In genomic region chr9:73045711-73046110, GRCm38 (mm10) we compare ENCODE assay signal across 9 mouse cellular contexts. TPM values are rescaled to one million over a fixed set of nuclear protein-coding genes. Genes with fewer than 3 reads are reported as not detected.
DNase-seq lines count a peak whose midpoint lies in the region; ATAC-seq and TF ChIP-seq lines count a peak whose summit lies in the region.
"Had no signal": no experiment of that assay in that cellular context is flagged by ENCODE, and none has a peak within 500 bp of the region (broad histone marks: within the 10 kb centered on the region; RNA-seq: fewer than 3 reads in every experiment).

No protein-coding gene starts in this region.

- H3K4me1 ChIP-seq in kidney, postnatal 0 days (replicated peaks; ENCODE audit: insufficient read depth, low read length), result peaks cover 9% of the 10 kb centered on the region
- no peaks in the 10 kb centered on the region for H3K4me1 ChIP-seq in bone marrow, adult 2 months (ENCODE audit: control insufficient read depth, insufficient read depth, low read length)
- H3K4me1 ChIP-seq in midbrain, embryonic 16.5 days (ENCODE audit: control insufficient read depth, insufficient read depth, low read length), result peaks cover 11% of the 10 kb centered on the region

- no peak overlapping the region for H3K9ac ChIP-seq in kidney, postnatal 0 days (ENCODE audit: low read depth, low read length)
- H3K9ac ChIP-seq in midbrain, embryonic 16.5 days (ENCODE audit: low read depth, low read length), result no peak overlapping the region; the same call in 1 of the 2 replicates

- 64% methylated on average over 10 of the region's 10 CpGs for WGBS in kidney, postnatal 0 days
- 13% methylated on average over 10 of the region's 10 CpGs for WGBS in bone marrow, adult 2 months
- WGBS in midbrain, embryonic 16.5 days, result 87% methylated on average over 10 of the region's 10 CpGs

- H3K9me3 ChIP-seq in kidney, postnatal 0 days (replicated peaks; ENCODE audit: low read length), result no peaks in the 10 kb centered on the region
- H3K9me3 ChIP-seq in midbrain, embryonic 16.5 days (replicated peaks; ENCODE audit: control insufficient read depth, low read length, poor library complexity, severe bottlenecking), result no peaks in the 10 kb centered on the region

- H3K36me3 ChIP-seq in kidney, postnatal 0 days (ENCODE audit: insufficient read depth, low read length), result no peaks in the 10 kb centered on the region
- H3K36me3 ChIP-seq in midbrain, embryonic 16.5 days (ENCODE audit: control insufficient read depth, insufficient read depth, low read length), result no peaks in the 10 kb centered on the region

- no peaks in the 10 kb centered on the region for H3K27me3 ChIP-seq in kidney, postnatal 0 days (ENCODE audit: insufficient read depth, low read length)
- H3K27me3 ChIP-seq in midbrain, embryonic 16.5 days (ENCODE audit: control insufficient read depth, insufficient read depth, low read depth, low read length), result no peaks in the 10 kb centered on the region

- no peak for TF ChIP-seq CTCF in kidney, postnatal 0 days (IDR thresholded peaks at IDR 0.05; ENCODE audit: low read depth)
- no peak for TF ChIP-seq CTCF in bone marrow, adult 2 months (IDR thresholded peaks at IDR 0.05; ENCODE audit: control insufficient read depth, insufficient read depth, low read length)

- no peak for TF ChIP-seq POLR2A in bone marrow, adult 2 months (IDR thresholded peaks at IDR 0.05; ENCODE audit: borderline replicate concordance, control insufficient read depth, low read depth, low read length)

- no peak overlapping the region for H3K27ac ChIP-seq in kidney, postnatal 0 days
- peak overlapping the region; percentile 83 for H3K27ac ChIP-seq in bone marrow, adult 2 months (ENCODE audit: control insufficient read depth, insufficient read depth, low read depth, low read length, poor library complexity)
- no peak overlapping the region for H3K27ac ChIP-seq in midbrain, embryonic 16.5 days (ENCODE audit: low read length)

- peak overlapping the region; percentile 96 for H3K4me2 ChIP-seq in kidney, postnatal 0 days (ENCODE audit: low read length)
- peak overlapping the region; percentile 80 for H3K4me2 ChIP-seq in midbrain, embryonic 16.5 days (ENCODE audit: low read length)

- no peak for DNase-seq in kidney, postnatal 0 days (ENCODE audit: low spot score)
- DNase-seq in kidney, postnatal 4 days, result no peak
- DNase-seq in induced T-regulatory cell, adult 2 months (ENCODE audit: low read depth), result peak; percentile 92
- no peak for DNase-seq in adrenal gland, adult 18-20 months (ENCODE audit: low spot score in 2 of 2)
- no peak for DNase-seq in gastrocnemius, adult 18-20 months (ENCODE audit: low spot score)
- no peak for DNase-seq in kidney, adult 18-20 months

- no peak for ATAC-seq in kidney, postnatal 0 days (replicated peaks; ENCODE audit: low FRiP score, low read depth)
- no peak for ATAC-seq in midbrain, embryonic 16.5 days

- H3K4me3 ChIP-seq in kidney, postnatal 0 days (replicated peaks; ENCODE audit: low read depth, low read length), result no peak overlapping the region
- H3K4me3 ChIP-seq in bone marrow, adult 2 months (replicated peaks; ENCODE audit: control insufficient read depth, low read depth, low read length), result peak overlapping the region; percentile 91
- H3K4me3 ChIP-seq in midbrain, embryonic 16.5 days (ENCODE audit: low read depth, low read length), result peak overlapping the region; percentile 49

RNA-seq across cellular contexts. Expression of gene Rab27a, which starts 1.1 kb away (rescaled TPM):
- polyA plus RNA-seq in kidney, postnatal 0 days (2015; fragmentation: Nextera tagmentation; extraction: Ambion mirVana), result 8.9 and 9.1 TPM in 2 replicates
- polyA plus RNA-seq in bone marrow, adult 2 months (2011; ENCODE audit: insufficient read depth, insufficient read length, low replicate concordance, missing spikeins), result 14.0 and 33.6 TPM in 2 replicates
- polyA plus RNA-seq in midbrain, embryonic 16.5 days (2015; fragmentation: Nextera tagmentation; extraction: Ambion mirVana), result 3.3 and 3.6 TPM in 2 replicates
- total RNA-seq in adrenal gland, adult 18-20 months (2021), result 10 to 100 TPM; 22.9 to 29.6 TPM
- 1 to 10 TPM; 1.3 to 2.0 TPM for total RNA-seq in gastrocnemius, adult 18-20 months (2021)

RNA-seq across cellular contexts. Expression of gene Pigb, which starts 5.5 kb away (rescaled TPM):
- 10.8 and 11.9 TPM in 2 replicates for polyA plus RNA-seq in kidney, postnatal 0 days (2015; fragmentation: Nextera tagmentation; extraction: Ambion mirVana)
- polyA plus RNA-seq in bone marrow, adult 2 months (2011; ENCODE audit: insufficient read depth, insufficient read length, low replicate concordance, missing spikeins), result 2.3 and 4.3 TPM in 2 replicates
- 14.9 and 18.6 TPM in 2 replicates for polyA plus RNA-seq in midbrain, embryonic 16.5 days (2015; fragmentation: Nextera tagmentation; extraction: Ambion mirVana)
- 10 to 100 TPM; 11.0 to 13.8 TPM for total RNA-seq in adrenal gland, adult 18-20 months (2021)
- 1 to 10 TPM; 3.3 to 3.7 TPM for total RNA-seq in gastrocnemius, adult 18-20 months (2021)

RNA-seq across cellular contexts. Expression of gene Khdc3, which starts 55.9 kb away (rescaled TPM):
- polyA plus RNA-seq in kidney, postnatal 0 days (2015; fragmentation: Nextera tagmentation; extraction: Ambion mirVana), result 0.15 and 0.29 TPM in 2 replicates
- polyA plus RNA-seq in bone marrow, adult 2 months (2011; ENCODE audit: insufficient read depth, insufficient read length, low replicate concordance, missing spikeins), result 5.6 TPM in 1 of 2 replicates, not detected in the other
- 0.24 and 0.25 TPM in 2 replicates for polyA plus RNA-seq in midbrain, embryonic 16.5 days (2015; fragmentation: Nextera tagmentation; extraction: Ambion mirVana)
- total RNA-seq in adrenal gland, adult 18-20 months (2021), result under 1 TPM; 0.29 to 0.80 TPM
- total RNA-seq in gastrocnemius, adult 18-20 months (2021), result not detected
- total RNA-seq: common myeloid progenitor, adult 5-6 weeks had no signal

RNA-seq across cellular contexts. Expression of gene Gm20509, which starts 56.6 kb away (rescaled TPM):
- not detected in 2 replicates for polyA plus RNA-seq in kidney, postnatal 0 days (2015; fragmentation: Nextera tagmentation; extraction: Ambion mirVana)
- polyA plus RNA-seq in bone marrow, adult 2 months (2011; ENCODE audit: insufficient read depth, insufficient read length, low replicate concordance, missing spikeins), result not detected in 2 replicates
- not detected in 2 replicates for polyA plus RNA-seq in midbrain, embryonic 16.5 days (2015; fragmentation: Nextera tagmentation; extraction: Ambion mirVana)
- not detected for total RNA-seq in adrenal gland, adult 18-20 months (2021)
- not detected for total RNA-seq in gastrocnemius, adult 18-20 months (2021)
- total RNA-seq: common myeloid progenitor, adult 5-6 weeks had no signal
